Mouse (Mus musculus): Measurements from ENCODE around the gene Cib3. TPM values are rescaled to one million over a fixed set of nuclear protein-coding genes. Genes with fewer than 3 reads are reported as not detected.

Cib3 gene
- total RNA-seq, 2 experiments from 2014 or later = not detected

GRCm38 (mm10) chr8:72222656-72223055, 10.0 kb upstream of the Cib3 start:
- H3K27ac ChIP-seq = no peak overlapping the region
- DNase-seq (ENCODE audit: low spot score in 2 of 2) = no peak
- TF ChIP-seq CTCF (conservative IDR thresholded peaks at IDR 0.05) = no peak
- H3K4me3 ChIP-seq = no peak overlapping the region

GRCm38 (mm10) chr8:72220758-72221157, 8.1 kb upstream of the Cib3 start:
- H3K4me3 ChIP-seq = peak overlapping the region; percentile 78; the same call in 1 of the 2 replicates
- no peak overlapping the region for H3K27ac ChIP-seq
- DNase-seq (ENCODE audit: low spot score in 2 of 2) = no peak
- peak; percentile 60 for TF ChIP-seq CTCF (conservative IDR thresholded peaks at IDR 0.05)

GRCm38 (mm10) chr8:72219541-72220363, 7.1 kb upstream of the Cib3 start, which contains the start of gene Fam32a:
Gene Fam32a (plus strand): TSS chr8:72219730.
- Histone ChIP-seq H3K4me3 (peak within 1 kb of the TSS; percentile 78), H3K27ac (peak within 1 kb of the TSS; percentile 86)
- DNase-seq (ENCODE audit: low spot score in 2 of 2) = peak; percentile 82 to 91
- no peak for TF ChIP-seq CTCF (conservative IDR thresholded peaks at IDR 0.05)

- Histone ChIP-seq H3K4me3 (peak overlapping the region; percentile 78), H3K27ac (peak overlapping the region; percentile 86)
- 0 out of 2 replicates have a peak, but pooled peaks have one; percentile 9 for TF ChIP-seq CTCF (conservative IDR thresholded peaks at IDR 0.05)
- no peak for DNase-seq (ENCODE audit: low spot score in 2 of 2)
Measured at GRCm38 (mm10) chr8:72218781-72219540, 6.3 kb upstream of the Cib3 start.

GRCm38 (mm10) chr8:72215871-72216270, 3.2 kb upstream of the Cib3 start:
- DNase-seq (ENCODE audit: low spot score in 2 of 2) = no peak
- no peak for TF ChIP-seq CTCF (conservative IDR thresholded peaks at IDR 0.05)
- Histone ChIP-seq H3K27ac (no peak overlapping the region), H3K4me3 (no peak overlapping the region)

- no peak overlapping the region for H3K4me3 ChIP-seq
- no peak for DNase-seq (ENCODE audit: low spot score in 2 of 2)
- TF ChIP-seq CTCF (conservative IDR thresholded peaks at IDR 0.05) = peak; percentile 51
Measured at GRCm38 (mm10) chr8:72215060-72215459, 2.4 kb upstream of the Cib3 start.

GRCm38 (mm10) chr8:72213536-72213935, 899 bp upstream of the Cib3 start, which contains the start of gene Gm11034:
Gene Gm11034 (minus strand): TSS chr8:72213636.
- Histone ChIP-seq H3K4me3 (no peak within 1 kb of the TSS), H3K27ac (no peak within 1 kb of the TSS)
- DNase-seq (ENCODE audit: low spot score in 2 of 2) = no peak
- TF ChIP-seq CTCF (conservative IDR thresholded peaks at IDR 0.05) = no peak

More at GRCm38 (mm10) chr8:72215060-72215459, 2.4 kb upstream of the Cib3 start:
- no peak overlapping the region for H3K27ac ChIP-seq

GRCm38 (mm10) chr8:72211846-72212245, 791 bp downstream of the Cib3 start:
- Histone ChIP-seq H3K4me3 (no peak overlapping the region), H3K27ac (no peak overlapping the region)
- no peak for DNase-seq (ENCODE audit: low spot score in 2 of 2)
- no peak for TF ChIP-seq CTCF (conservative IDR thresholded peaks at IDR 0.05)

- Histone ChIP-seq H3K27ac (no peak overlapping the region), H3K4me3 (no peak overlapping the region)
- TF ChIP-seq CTCF (conservative IDR thresholded peaks at IDR 0.05) = no peak
- no peak for DNase-seq (ENCODE audit: low spot score in 2 of 2)
Measured at GRCm38 (mm10) chr8:72210710-72211109, 1.9 kb downstream of the Cib3 start.

- no peak for TF ChIP-seq CTCF (conservative IDR thresholded peaks at IDR 0.05)
- no peak for DNase-seq (ENCODE audit: low spot score in 2 of 2)
- Histone ChIP-seq H3K4me3 (no peak overlapping the region), H3K27ac (no peak overlapping the region)
Measured at GRCm38 (mm10) chr8:72210222-72210621, 2.4 kb downstream of the Cib3 start.

- Histone ChIP-seq H3K27ac (no peak overlapping the region), H3K4me3 (no peak overlapping the region)
- TF ChIP-seq CTCF (conservative IDR thresholded peaks at IDR 0.05) = no peak
- DNase-seq (ENCODE audit: low spot score in 2 of 2) = no peak
Measured at GRCm38 (mm10) chr8:72208582-72208981, 4.1 kb downstream of the Cib3 start.

- no peak overlapping the region for H3K4me3 ChIP-seq
- H3K27ac ChIP-seq = no peak overlapping the region
- no peak for DNase-seq (ENCODE audit: low spot score in 2 of 2)
- no peak for TF ChIP-seq CTCF (conservative IDR thresholded peaks at IDR 0.05)
Measured at GRCm38 (mm10) chr8:72197997-72198396, 14.6 kb downstream of the Cib3 start.

- H3K4me3 ChIP-seq = no peak overlapping the region
- TF ChIP-seq CTCF (conservative IDR thresholded peaks at IDR 0.05) = no peak
- H3K27ac ChIP-seq = no peak overlapping the region
- DNase-seq (ENCODE audit: low spot score in 2 of 2) = no peak
Measured at GRCm38 (mm10) chr8:72192065-72192464, 20.6 kb downstream of the Cib3 start.

All from layer of hippocampus, adult 2 months (tissue).